Mouse (Mus musculus) midbrain, postnatal 0 days (tissue): ENCODE data around the gene Alox12. TPM values are rescaled to one million over a fixed set of nuclear protein-coding genes. Genes with fewer than 3 reads are reported as not detected.

Source experiments
- ATAC-seq: fragments of 200-750 bp; cut with Nextera tagmentation; 2 replicates; pipeline ENCODE4 v1.8.0; 2017; ENCODE audit warnings: moderate number of reproducible peaks, mild to moderate bottlenecking, moderate TSS enrichment, moderate library complexity; ENCODE audit not compliant: low FRiP score
- DNase-seq: peaks from one replicate; pipeline ENCODE4 v3.0.0-alpha.2; 2015; ENCODE audit warnings: low spot score
- H3K27ac ChIP-seq: fragments of 300-500 bp; sonication (generic); 2 replicates; pipeline ENCODE4 v1.5.1; 2014; ENCODE audit warnings: low read depth, mild to moderate bottlenecking, low read length, mixed read lengths
- H3K27me3 ChIP-seq: fragments of 300-500 bp; sonication (generic); 2 replicates; pipeline ENCODE4 v1.6.1; 2014; ENCODE audit warnings: low read length, control low read depth, mixed read lengths; ENCODE audit not compliant: insufficient read depth
- H3K36me3 ChIP-seq: fragments of 300-500 bp; sonication (generic); 2 replicates; pipeline ENCODE4 v1.6.1; 2014; ENCODE audit warnings: low read length, control low read depth, mixed read lengths; ENCODE audit not compliant: insufficient read depth
- H3K4me1 ChIP-seq: fragments of 300-500 bp; sonication (generic); 2 replicates; pipeline ENCODE4 v1.6.1; 2014; ENCODE audit warnings: mild to moderate bottlenecking, control low read depth, antibody characterized with exemption, low read length, mixed read lengths; ENCODE audit not compliant: insufficient read depth
- H3K4me2 ChIP-seq: fragments of 300-500 bp; sonication (generic); 2 replicates; pipeline ENCODE4 v1.6.1; 2014; ENCODE audit warnings: low read depth, mild to moderate bottlenecking, low read length, mixed read lengths; ENCODE audit not compliant: poor library complexity, severe bottlenecking
- H3K4me3 ChIP-seq: fragments of 300-500 bp; sonication (generic); 2 replicates; pipeline ENCODE4 v1.5.1; 2014; ENCODE audit warnings: low read depth, mild to moderate bottlenecking, low read length, moderate library complexity
- H3K9ac ChIP-seq: fragments of 300-500 bp; sonication (generic); replicated peaks from 2 replicates; pipeline ENCODE4 v1.6.1; 2014; ENCODE audit warnings: mild to moderate bottlenecking, low read length, moderate library complexity, mixed read lengths; ENCODE audit not compliant: poor library complexity, severe bottlenecking
- H3K9me3 ChIP-seq: fragments of 300-500 bp; sonication (generic); 2 replicates; pipeline ENCODE4 v1.6.1; 2016; ENCODE audit warnings: low read length, control low read depth
- CTCF ChIP-seq: IDR thresholded peaks from 2 replicates; pipeline ENCODE4 v1.5.1; 2016; ENCODE audit warnings: antibody characterized with exemption, mild to moderate bottlenecking
- WGBS: fragments of 180-500 bp; shearing (Covaris S2); extraction: QIAGEN DNeasy Blood & Tissue Kit; methylation state at CpG from one replicate; pipeline ENCODE4 v1.1.7; 2014; 5-methylcytosine and 5-hydroxymethylcytosine counted together
- polyA plus RNA-seq: library from polyadenylated mRNA; unstranded; fragments of >200 nt; fragmentation: Nextera tagmentation; extraction: Ambion mirVana; gene quantifications from 2 replicates; pipeline ENCODE4 v1.2.1, GENCODE M21; 2015
- total RNA-seq: library from RNA; depleted of rRNA; stranded (reverse); fragments of >200 nt; gene quantifications from 2 replicates; pipeline ENCODE4 v1.2.3, GENCODE M21; 2014

Alox12 gene
- total and polyA plus RNA-seq, 2 experiments from 2014 or later, result 0.16 to 0.35 TPM

DNA sequence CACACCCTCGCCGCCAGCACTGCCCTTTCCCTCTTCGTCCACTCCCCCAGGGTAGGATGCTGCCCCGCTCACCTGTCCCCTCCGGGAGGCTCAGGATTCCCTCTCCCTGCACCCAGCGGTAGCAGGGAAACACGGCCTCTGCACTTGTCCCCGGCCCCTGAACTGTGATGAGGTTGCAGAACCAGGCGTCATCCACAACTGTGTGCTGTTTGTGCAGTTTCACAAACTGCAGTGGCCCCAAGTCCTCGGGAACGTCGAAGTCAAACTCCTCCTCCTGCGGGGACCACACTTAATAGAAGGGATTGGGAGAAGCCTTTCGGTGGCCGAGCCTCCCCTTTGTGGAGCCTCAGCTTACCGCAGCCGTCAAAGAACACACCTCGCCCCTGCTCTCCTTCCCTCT is 816 bp downstream of the Alox12 start:
- Histone ChIP-seq H3K4me2 (peak overlapping the region; percentile 36), H3K4me1 (no peaks in the 10 kb centered on the region; the same call in 1 of the 2 replicates), H3K4me3 (no peak overlapping the region), H3K9ac (no peak overlapping the region), H3K9me3 (no peaks in the 10 kb centered on the region), H3K36me3 (no peaks in the 10 kb centered on the region), H3K27me3 (peaks cover 41% of the 10 kb centered on the region), H3K27ac (no peak overlapping the region)
- WGBS, result 5% methylated on average over 18 of the region's 18 CpGs
- no peak for DNase-seq
- TF ChIP-seq CTCF, result no peak
- ATAC-seq, result no peak

DNA sequence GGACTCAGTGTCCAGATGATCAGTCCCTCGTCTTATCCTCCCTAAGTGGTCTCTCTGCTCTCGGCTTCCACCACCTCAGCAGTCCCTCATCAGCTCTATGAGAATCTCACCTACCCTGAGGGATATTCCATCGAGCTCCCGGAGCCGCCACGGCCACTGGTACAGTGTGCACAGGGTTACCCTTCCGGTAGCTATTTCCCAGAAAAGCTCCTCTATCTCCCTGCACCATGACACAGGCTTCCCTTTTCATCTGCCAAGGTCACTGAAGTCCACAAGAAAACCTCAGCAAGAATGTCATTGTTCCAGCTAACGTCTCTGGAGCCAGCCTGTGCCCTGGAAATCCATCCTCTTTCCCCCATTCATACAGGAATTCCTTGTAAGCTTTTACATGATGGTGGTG is 3.3 kb downstream of the Alox12 start:
- Histone ChIP-seq H3K4me2 (no peak overlapping the region), H3K4me1 (no peaks in the 10 kb centered on the region; the same call in 1 of the 2 replicates), H3K9ac (no peak overlapping the region), H3K9me3 (no peaks in the 10 kb centered on the region), H3K27me3 (peaks cover 43% of the 10 kb centered on the region), H3K36me3 (no peaks in the 10 kb centered on the region), H3K27ac (no peak overlapping the region), H3K4me3 (no peak overlapping the region)
- WGBS, result 82% methylated on average over 8 of the region's 8 CpGs
- no peak for ATAC-seq
- TF ChIP-seq CTCF, result no peak
- DNase-seq, result no peak

DNA sequence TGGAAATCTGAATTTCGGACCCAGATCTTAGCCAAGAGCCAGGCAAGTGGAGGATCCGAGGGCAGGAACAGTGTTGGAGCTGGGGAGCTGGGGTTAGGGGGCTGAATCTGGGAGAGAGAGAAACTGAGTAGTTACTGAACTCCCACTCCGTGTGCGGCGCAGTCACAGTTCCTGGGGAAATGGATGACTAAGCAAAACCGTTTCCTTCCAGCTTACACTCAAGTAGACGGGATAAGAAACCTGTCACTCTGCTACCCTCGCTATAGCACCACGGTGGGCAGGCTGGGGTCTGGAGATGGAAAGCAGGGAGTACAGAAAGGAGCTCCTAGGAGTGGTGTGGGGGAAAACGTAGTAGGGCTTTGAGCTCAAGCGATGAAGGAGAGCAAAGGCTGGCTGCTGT is 5.0 kb downstream of the Alox12 start:
- no peaks in the 10 kb centered on the region; the same call in 1 of the 2 replicates for H3K4me1 ChIP-seq
- no peak overlapping the region for H3K4me2 ChIP-seq
- H3K9ac ChIP-seq, result no peak overlapping the region
- ATAC-seq (no peak), DNase-seq (no peak)
- no peak overlapping the region for H3K27ac ChIP-seq
- H3K27me3 ChIP-seq, result peaks cover 38% of the 10 kb centered on the region
- no peaks in the 10 kb centered on the region for H3K9me3 ChIP-seq
- 69% methylated on average over 11 of the region's 11 CpGs for WGBS
- H3K4me3 ChIP-seq, result no peak overlapping the region
- TF ChIP-seq CTCF, result no peak
- no peaks in the 10 kb centered on the region for H3K36me3 ChIP-seq

DNA sequence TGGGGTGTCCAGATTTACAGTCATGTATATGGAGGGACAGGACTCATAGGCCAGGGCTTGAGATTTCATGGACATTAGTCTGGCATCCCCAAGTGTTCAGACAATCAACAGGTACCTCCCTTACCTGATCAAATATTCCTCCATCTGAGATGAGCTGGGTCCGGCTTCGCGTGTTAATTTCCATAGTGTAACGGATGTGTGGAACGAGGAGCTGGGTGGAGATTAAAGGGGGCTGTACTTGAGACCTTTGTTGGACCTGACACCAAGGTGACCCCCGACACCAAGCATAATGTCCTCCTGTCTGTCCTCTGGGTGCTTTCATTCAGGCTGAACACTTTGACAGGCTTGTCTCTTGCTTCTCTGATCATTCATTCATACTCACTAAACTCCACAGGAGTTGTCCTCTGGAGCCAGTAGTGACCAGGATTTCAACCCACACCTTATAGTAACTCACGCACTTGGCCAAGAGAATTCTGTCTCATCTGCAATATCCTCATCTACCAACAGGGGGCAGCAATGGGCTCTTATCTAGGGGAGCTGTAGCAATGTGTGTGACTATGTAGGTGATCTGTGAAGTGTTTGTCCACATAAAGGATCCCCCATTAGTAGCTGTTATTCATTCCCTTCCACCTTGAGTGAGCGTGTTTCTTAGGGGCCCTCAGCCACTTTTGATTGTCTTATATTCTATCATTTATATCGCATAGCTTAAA is 7.9 kb downstream of the Alox12 start:
- Histone ChIP-seq H3K27ac (no peak overlapping the region), H3K4me1 (no peaks in the 10 kb centered on the region), H3K4me2 (no peak overlapping the region), H3K4me3 (no peak overlapping the region), H3K36me3 (no peaks in the 10 kb centered on the region), H3K9me3 (no peaks in the 10 kb centered on the region), H3K9ac (no peak overlapping the region), H3K27me3 (peaks cover 12% of the 10 kb centered on the region; the same call in 1 of the 2 replicates)
- peak; percentile 80 for TF ChIP-seq CTCF
- peak; percentile 67 for DNase-seq
- no peak for ATAC-seq
- WGBS, result 57% methylated on average over 9 of the region's 9 CpGs

GRCm38 (mm10) chr11:70242591-70242990 is 12.6 kb downstream of the Alox12 start:
- no peak overlapping the region for H3K27ac ChIP-seq
- H3K27me3 ChIP-seq, result 0 out of 2 replicates have a peak, but pooled peaks cover 2% of the 10 kb centered on the region
- no peaks in the 10 kb centered on the region for H3K9me3 ChIP-seq
- ATAC-seq, result no peak
- 0 out of 2 replicates have a peak, but pooled peaks cover 3% of the 10 kb centered on the region for H3K4me1 ChIP-seq
- 69% methylated on average over 11 of the region's 11 CpGs for WGBS
- DNase-seq, result no peak
- no peaks in the 10 kb centered on the region for H3K36me3 ChIP-seq
- H3K4me3 ChIP-seq, result no peak overlapping the region
- TF ChIP-seq CTCF, result no peak
- no peak overlapping the region for H3K4me2 ChIP-seq
- no peak overlapping the region for H3K9ac ChIP-seq

- DNase-seq, result peak; percentile 89
- Histone ChIP-seq H3K4me3 (peak within 1 kb of the TSS; percentile 77), H3K27ac (peak within 1 kb of the TSS; percentile 92), H3K36me3 (peaks cover 12% of the 10 kb centered on the region; the same call in 1 of the 2 replicates), H3K9ac (peak within 1 kb of the TSS; percentile 86), H3K27me3 (0 out of 2 replicates have a peak, but pooled peaks cover 2% of the 10 kb centered on the region), H3K9me3 (no peaks in the 10 kb centered on the region), H3K4me2 (peak within 1 kb of the TSS; percentile 88), H3K4me1 (peaks cover 9% of the 10 kb centered on the region; the same call in 1 of the 2 replicates)
- under 1% methylated on average over 31 of the region's 35 CpGs for WGBS
- ATAC-seq, result peak; percentile 52
- TF ChIP-seq CTCF, result no peak
Measured at GRCm38 (mm10) chr11:70239541-70240279, 15.4 kb downstream of the Alox12 start, which contains the start of the genes Gm21988 and Rnasek. Gene Gm21988 (minus strand): TSS chr11:70239830. Gene Rnasek (minus strand): TSS chr11:70239842.
